Mouse (Mus musculus) limb, embryonic 12.5 days (tissue): ENCODE measurements around the gene Rpl36. TPM values are rescaled to one million over a fixed set of nuclear protein-coding genes. Genes with fewer than 3 reads are reported as not detected.
"Not testable (repeated sequence)": the region's sequence is repeated elsewhere in the genome, so short reads cannot be mapped to it uniquely, and the experiment has no call there.

ENCODE experiments used
- ATAC-seq: fragments of 200-750 bp; cut with Nextera tagmentation; 2 replicates; pipeline ENCODE4 v1.8.0; 2017; ENCODE audit warnings: low read depth, moderate TSS enrichment; ENCODE audit not compliant: insufficient number of reproducible peaks, insufficient read depth, low FRiP score, low TSS enrichment
- H3K27ac ChIP-seq: fragments of 300-500 bp; sonication (generic); 2 replicates; pipeline ENCODE4 v1.5.1; 2016; ENCODE audit warnings: mild to moderate bottlenecking, moderate library complexity
- H3K27me3 ChIP-seq: fragments of 300-500 bp; sonication (generic); 2 replicates; pipeline ENCODE4 v1.6.1; 2016; ENCODE audit warnings: mild to moderate bottlenecking, moderate library complexity
- H3K36me3 ChIP-seq: fragments of 300-500 bp; sonication (generic); 2 replicates; pipeline ENCODE4 v1.6.1; 2016; ENCODE audit warnings: mild to moderate bottlenecking, moderate library complexity
- H3K4me1 ChIP-seq: fragments of 300-500 bp; sonication (generic); replicated peaks from 2 replicates; pipeline ENCODE4 v1.6.1; 2016
- H3K4me2 ChIP-seq: fragments of 300-500 bp; sonication (generic); 2 replicates; pipeline ENCODE4 v1.6.1; 2016; ENCODE audit warnings: mild to moderate bottlenecking, moderate library complexity
- H3K4me3 ChIP-seq: fragments of 300-500 bp; sonication (generic); replicated peaks from 2 replicates; pipeline ENCODE4 v1.5.1; 2016; ENCODE audit warnings: mild to moderate bottlenecking
- H3K9ac ChIP-seq: fragments of 300-500 bp; sonication (generic); replicated peaks from 2 replicates; pipeline ENCODE4 v1.6.1; 2016; ENCODE audit warnings: mild to moderate bottlenecking, moderate library complexity
- H3K9me3 ChIP-seq: fragments of 300-500 bp; sonication (generic); 2 replicates; pipeline ENCODE4 v1.6.1; 2016; ENCODE audit warnings: mild to moderate bottlenecking, moderate library complexity
- WGBS: fragments of 180-500 bp; shearing (Covaris S2); methylation state at CpG from one replicate; pipeline ENCODE4 v1.1.7; 2016; 5-methylcytosine and 5-hydroxymethylcytosine counted together
- polyA plus RNA-seq: library from polyadenylated mRNA; unstranded; fragments of >200 nt; fragmentation: Nextera tagmentation; extraction: Ambion mirVana; gene quantifications from 2 replicates; pipeline ENCODE4 v1.2.1, GENCODE M21; 2016

Rpl36 gene
- polyA plus RNA-seq, 1 experiment from 2014 or later, result 1,768 TPM

GRCm38 (mm10) chr17:56609452-56610171 is 3.6 kb upstream of the Rpl36 start, which contains the start of gene 2410015M20Rik:
TSS of gene 2410015M20Rik (minus strand) at chr17:56609771.
- Histone ChIP-seq H3K36me3 (peaks cover 39% of the 10 kb centered on the region), H3K4me3 (peak within 1 kb of the TSS; percentile 67), H3K9me3 (no peaks in the 10 kb centered on the region), H3K4me2 (peak within 1 kb of the TSS; percentile 82), H3K9ac (peak within 1 kb of the TSS; percentile 81), H3K27ac (peak within 1 kb of the TSS; percentile 77), H3K4me1 (peaks cover 34% of the 10 kb centered on the region), H3K27me3 (no peaks in the 10 kb centered on the region)
- under 1% methylated on average over 44 of the region's 44 CpGs for WGBS
- ATAC-seq, result peak; percentile 81

GRCm38 (mm10) chr17:56611323-56611722 is 1.9 kb upstream of the Rpl36 start:
- no peak for ATAC-seq
- Histone ChIP-seq H3K4me2 (no peak overlapping the region), H3K4me3 (no peak overlapping the region), H3K9ac (no peak overlapping the region), H3K27me3 (no peaks in the 10 kb centered on the region), H3K9me3 (no peaks in the 10 kb centered on the region), H3K36me3 (peaks cover 39% of the 10 kb centered on the region), H3K27ac (no peak overlapping the region), H3K4me1 (peaks cover 42% of the 10 kb centered on the region)
- 67% methylated on average over 2 of the region's 2 CpGs for WGBS

DNA sequence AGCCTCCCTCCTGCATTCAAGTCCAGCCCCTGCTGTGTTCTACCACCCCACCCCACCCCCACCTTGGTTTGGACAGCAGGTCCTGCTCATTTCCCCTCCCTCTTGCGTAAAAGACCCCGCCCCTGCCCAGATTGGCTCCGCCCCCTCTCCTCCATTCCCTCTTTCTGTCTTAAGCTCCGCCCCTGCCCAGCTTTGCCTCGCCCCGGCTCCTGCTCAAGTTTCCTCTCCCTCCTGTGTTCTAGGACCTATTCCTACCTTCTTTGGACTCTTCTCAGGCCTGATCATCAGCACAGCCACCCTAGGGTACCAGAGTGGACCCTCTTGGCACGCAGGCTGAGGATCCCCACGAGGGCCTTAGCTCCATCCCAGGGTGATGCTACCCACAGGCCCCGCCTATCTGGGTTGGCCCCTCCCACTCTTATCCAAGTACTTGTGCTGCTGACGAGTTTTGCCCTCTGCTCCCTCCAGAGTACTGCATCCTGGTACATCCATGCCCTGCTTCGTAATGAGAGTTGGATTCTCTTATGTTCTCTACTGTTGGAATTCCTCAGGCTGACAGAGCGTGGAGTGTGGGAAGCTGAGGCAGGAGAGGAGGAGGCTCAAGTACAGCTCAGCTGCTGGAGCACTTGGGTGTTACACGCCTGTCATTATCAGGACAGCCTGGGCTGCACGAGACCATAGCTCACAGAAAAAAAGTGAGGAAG is 1.2 kb upstream of the Rpl36 start:
- H3K9ac ChIP-seq, result 0 out of 2 replicates have a peak overlapping the region, but pooled peaks have one; percentile 18
- H3K9me3 ChIP-seq, result no peaks in the 10 kb centered on the region
- no peak overlapping the region; the same call in 1 of the 2 replicates for H3K4me3 ChIP-seq
- H3K27me3 ChIP-seq, result no peaks in the 10 kb centered on the region
- peaks cover 42% of the 10 kb centered on the region for H3K4me1 ChIP-seq
- peaks cover 39% of the 10 kb centered on the region for H3K36me3 ChIP-seq
- WGBS, result 18% methylated on average over 14 of the region's 14 CpGs
- no peak for ATAC-seq
- H3K4me2 ChIP-seq, result no peak overlapping the region
- H3K27ac ChIP-seq, result no peak overlapping the region

GRCm38 (mm10) chr17:56612565-56612939 is 664 bp upstream of the Rpl36 start:
- not testable (repeated sequence) for H3K9me3 ChIP-seq, H3K4me2 ChIP-seq
- H3K4me1 ChIP-seq, result peaks cover 40% of the 10 kb centered on the region

GRCm38 (mm10) chr17:56613893-56614292 is 677 bp downstream of the Rpl36 start:
- Histone ChIP-seq H3K4me2 (peak overlapping the region; percentile 96), H3K36me3 (peaks cover 49% of the 10 kb centered on the region), H3K27ac (peak overlapping the region; percentile 93), H3K9ac (peak overlapping the region; percentile 89), H3K4me3 (peak overlapping the region; percentile 74), H3K4me1 (peaks cover 30% of the 10 kb centered on the region)
- not testable (repeated sequence) for ATAC-seq, H3K27me3 ChIP-seq, H3K9me3 ChIP-seq
- WGBS, result under 1% methylated on average over 26 of the region's 26 CpGs

More at GRCm38 (mm10) chr17:56612565-56612939, 664 bp upstream of the Rpl36 start:
- not testable (repeated sequence) for ATAC-seq, H3K27ac ChIP-seq, H3K4me3 ChIP-seq, H3K27me3 ChIP-seq
- Histone ChIP-seq H3K9ac (0 out of 2 replicates have a peak overlapping the region, but pooled peaks have one; percentile 18), H3K36me3 (peaks cover 39% of the 10 kb centered on the region)
- 73% methylated on average over 10 of the region's 10 CpGs for WGBS

- no peaks in the 10 kb centered on the region for H3K9me3 ChIP-seq
- H3K9ac ChIP-seq, result peak overlapping the region; percentile 89
- no peak for ATAC-seq
- peaks cover 55% of the 10 kb centered on the region for H3K36me3 ChIP-seq
- peaks cover 26% of the 10 kb centered on the region for H3K4me1 ChIP-seq
- H3K27me3 ChIP-seq, result no peaks in the 10 kb centered on the region
- no peak overlapping the region for H3K27ac ChIP-seq
- peak overlapping the region; percentile 96 for H3K4me2 ChIP-seq
- H3K4me3 ChIP-seq, result peak overlapping the region; percentile 74
- 31% methylated on average over 14 of the region's 14 CpGs for WGBS
Observed at GRCm38 (mm10) chr17:56614391-56615135, 1.3 kb downstream of the Rpl36 start.

DNA sequence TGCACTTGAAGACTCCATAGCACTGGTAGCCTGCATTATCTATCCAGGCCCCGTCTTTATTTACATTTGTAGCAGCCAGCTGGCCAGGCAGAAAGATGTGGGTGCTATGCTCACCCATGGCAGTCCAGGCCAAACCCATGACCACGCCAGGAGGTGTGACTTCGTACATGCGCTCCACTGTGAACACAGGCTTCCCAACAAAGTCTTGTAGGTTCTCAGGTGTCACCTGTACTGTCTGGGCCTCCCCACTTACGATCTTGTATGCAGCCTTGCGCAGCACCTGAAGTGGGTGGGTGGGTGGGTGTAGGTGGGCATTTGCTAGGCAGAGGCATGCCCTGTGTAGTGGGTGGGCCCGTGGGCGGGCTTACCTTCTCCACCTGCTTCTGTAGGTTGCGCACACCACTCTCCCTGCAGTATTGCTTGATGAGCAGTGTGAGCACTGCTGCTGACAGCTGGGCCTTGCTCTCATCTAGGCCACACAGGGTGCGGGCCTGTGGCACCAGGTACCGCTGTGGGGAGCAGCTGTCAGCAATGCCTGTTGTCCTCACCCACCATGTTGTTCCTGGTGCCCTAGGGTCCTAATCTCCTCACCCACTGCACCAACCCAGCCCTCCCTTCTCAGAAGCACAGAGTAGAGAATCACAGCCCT is 2.0 kb downstream of the Rpl36 start:
- H3K4me2 ChIP-seq, result peak overlapping the region; percentile 96
- no peak overlapping the region for H3K27ac ChIP-seq
- no peak for ATAC-seq
- 86% methylated on average over 11 of the region's 11 CpGs for WGBS
- peak overlapping the region; percentile 89; the same call in 1 of the 2 replicates for H3K9ac ChIP-seq
- peak overlapping the region; percentile 74 for H3K4me3 ChIP-seq
- H3K9me3 ChIP-seq, result no peaks in the 10 kb centered on the region
- H3K27me3 ChIP-seq, result no peaks in the 10 kb centered on the region
- H3K4me1 ChIP-seq, result peaks cover 23% of the 10 kb centered on the region
- peaks cover 62% of the 10 kb centered on the region for H3K36me3 ChIP-seq

GRCm38 (mm10) chr17:56615792-56616191 is 2.6 kb downstream of the Rpl36 start:
- Histone ChIP-seq H3K27me3 (no peaks in the 10 kb centered on the region), H3K9me3 (no peaks in the 10 kb centered on the region), H3K9ac (no peak overlapping the region), H3K36me3 (peaks cover 68% of the 10 kb centered on the region), H3K4me1 (peaks cover 19% of the 10 kb centered on the region), H3K4me2 (0 out of 2 replicates have a peak overlapping the region, but pooled peaks have one; percentile 96), H3K27ac (no peak overlapping the region), H3K4me3 (no peak overlapping the region)
- ATAC-seq, result no peak
- 94% methylated on average over 4 of the region's 4 CpGs for WGBS

DNA sequence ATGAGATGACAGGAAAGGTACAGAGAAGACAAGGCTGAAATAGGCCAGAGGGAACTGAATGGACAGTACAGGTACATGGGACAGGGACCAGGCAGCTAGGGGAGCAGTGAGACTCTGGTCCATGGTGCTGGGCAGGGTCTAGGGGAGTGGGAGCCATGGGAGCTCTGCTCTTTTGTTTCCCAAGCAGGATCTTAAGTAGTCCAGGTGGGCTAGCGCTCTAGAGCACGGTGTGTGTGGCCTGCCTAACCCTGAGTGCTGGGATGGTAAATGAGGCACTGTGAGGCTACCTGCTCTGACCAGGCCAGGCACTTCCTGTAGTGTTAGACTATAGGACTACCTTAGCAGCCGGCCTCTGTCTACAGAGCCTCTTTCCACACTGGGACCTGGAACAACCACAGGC is 3.5 kb downstream of the Rpl36 start:
- H3K4me2 ChIP-seq, result no peak overlapping the region
- no peak overlapping the region for H3K27ac ChIP-seq
- 85% methylated on average over 3 of the region's 3 CpGs for WGBS

DNA sequence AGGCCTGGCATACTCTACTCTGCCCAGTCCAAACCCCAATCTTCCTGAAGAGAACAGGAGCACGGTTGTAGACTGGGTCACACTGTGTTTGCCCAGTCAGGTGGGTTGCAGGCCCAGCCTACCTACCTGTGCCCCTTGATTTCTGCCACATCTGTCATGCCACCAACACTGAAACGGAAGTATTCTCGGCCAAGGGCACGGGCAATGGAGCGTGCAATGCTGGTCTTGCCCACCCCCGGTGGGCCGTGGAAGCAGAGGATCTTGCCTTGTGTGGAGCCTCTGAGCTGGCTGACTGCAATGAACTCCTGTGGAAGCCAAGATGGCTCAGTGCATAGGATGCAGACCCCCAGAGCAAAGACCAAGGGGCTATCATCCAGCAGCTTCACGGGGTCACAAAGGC is 4.4 kb downstream of the Rpl36 start:
- peaks cover 14% of the 10 kb centered on the region for H3K4me1 ChIP-seq
- no peaks in the 10 kb centered on the region for H3K9me3 ChIP-seq
- H3K4me2 ChIP-seq, result no peak overlapping the region
- ATAC-seq, result no peak
- H3K4me3 ChIP-seq, result no peak overlapping the region
- 92% methylated on average over 8 of the region's 8 CpGs for WGBS
- H3K9ac ChIP-seq, result no peak overlapping the region
- H3K27ac ChIP-seq, result no peak overlapping the region
- H3K27me3 ChIP-seq, result no peaks in the 10 kb centered on the region
- peaks cover 86% of the 10 kb centered on the region for H3K36me3 ChIP-seq

More for the DNA sequence above, 3.5 kb downstream of the Rpl36 start:
- H3K36me3 ChIP-seq, result peaks cover 77% of the 10 kb centered on the region
- ATAC-seq, result no peak
- no peaks in the 10 kb centered on the region for H3K27me3 ChIP-seq
- H3K9ac ChIP-seq, result no peak overlapping the region
- H3K9me3 ChIP-seq, result no peaks in the 10 kb centered on the region
- H3K4me3 ChIP-seq, result no peak overlapping the region
- peaks cover 18% of the 10 kb centered on the region for H3K4me1 ChIP-seq
